25 mouse cellular contexts compared by ENCODE assay signal in genomic region chr12:116481921-116482320, GRCm38 (mm10). TPM values are rescaled to one million over a fixed set of nuclear protein-coding genes. Genes with fewer than 3 reads are reported as not detected.
A peak's percentile ranks its signal among the peaks of the same experiment; 100 is the strongest.
DNase-seq lines count a peak whose midpoint lies in the region.
"Had no signal": no experiment of that assay in that cellular context is flagged by ENCODE, and none has a peak within 500 bp of the region (broad histone marks: within the 10 kb centered on the region; RNA-seq: fewer than 3 reads in every experiment).

No protein-coding gene starts in this region.

- DNase-seq in cerebellum, postnatal 10 days: peak; percentile 65 to 66
- DNase-seq in cerebellum, adult 8-10 months: no peak
- peak; percentile 13 for DNase-seq in heart, embryonic 10.5 days (ENCODE audit: low spot score)
- DNase-seq in heart, postnatal 14 days: no peak
- DNase-seq in retina, postnatal 1 day: peak; percentile 48
- DNase-seq in retina, embryonic 14.5 days (ENCODE audit: low spot score): no peak
- DNase-seq: adrenal gland, postnatal 10 days; adrenal gland, postnatal 36 days; B cell, adult 2 months; cerebellum, adult 11-12 months; forebrain, postnatal 0 days; gastrocnemius, adult 2 months; gastrocnemius, postnatal 14 days; heart, adult 18-20 months; heart, postnatal 36 days; kidney, adult 2 months had no signal

- no peak overlapping the region for H3K4me3 ChIP-seq in heart, embryonic 10.5 days
- H3K4me3 ChIP-seq: embryonic facial prominence, embryonic 12.5 days; embryonic facial prominence, embryonic 15.5 days; gastrocnemius, adult 2 months; hindbrain, embryonic 10.5 days; hindbrain, embryonic 13.5 days had no signal

- no peaks in the 10 kb centered on the region for H3K9me3 ChIP-seq in heart, embryonic 10.5 days
- H3K9me3 ChIP-seq: embryonic facial prominence, embryonic 12.5 days; embryonic facial prominence, embryonic 15.5 days; hindbrain, embryonic 10.5 days; hindbrain, embryonic 13.5 days had no signal

- no peaks in the 10 kb centered on the region for H3K36me3 ChIP-seq in heart, embryonic 10.5 days
- H3K36me3 ChIP-seq: embryonic facial prominence, embryonic 12.5 days; embryonic facial prominence, embryonic 15.5 days; G1E; hindbrain, embryonic 10.5 days; hindbrain, embryonic 13.5 days had no signal

- 69% methylated on average over 1 of the region's 1 CpGs for WGBS in heart, embryonic 10.5 days

- intact Hi-C loops in heart, postnatal 14 days (cut with DNase I): no loop called here

- no peak overlapping the region for H3K27ac ChIP-seq in heart, embryonic 10.5 days
- H3K27ac ChIP-seq: embryonic facial prominence, embryonic 12.5 days; embryonic facial prominence, embryonic 15.5 days; gastrocnemius, adult 2 months; hindbrain, embryonic 10.5 days; hindbrain, embryonic 13.5 days had no signal

- H3K4me1 ChIP-seq in heart, embryonic 10.5 days: peaks cover 13% of the 10 kb centered on the region

- H3K27me3 ChIP-seq in heart, embryonic 10.5 days (ENCODE audit: insufficient read depth, poor library complexity, severe bottlenecking): peaks cover 24% of the 10 kb centered on the region
- H3K27me3 ChIP-seq: hindbrain, embryonic 13.5 days had no signal

RNA-seq across cellular contexts. Expression of gene Ptprn2, which starts 3.6 kb away (rescaled TPM):
- polyA plus RNA-seq in heart, embryonic 10.5 days (2016; fragmentation: Nextera tagmentation; extraction: Ambion mirVana): 0.16 TPM in 1 of 2 replicates, not detected in the other
- total RNA-seq in heart, postnatal 14 days (2021): under 1 TPM; 0.12 to 0.19 TPM
- total RNA-seq: CH12.LX; common myeloid progenitor, adult 5-6 weeks; gastrocnemius, adult 2 months; gastrocnemius, postnatal 14 days had no signal
- polyA plus RNA-seq: G1E; heart, postnatal 0 days; Patski had no signal

Comparison
In these comparisons a context has a peak if more than half of its experiments do, and no peak if none do; other contexts are left out.
1. DNase-seq: peak in cerebellum, postnatal 10 days (2 of 2), heart, embryonic 10.5 days (single experiment) and retina, postnatal 1 day (single experiment); none in cerebellum, adult 8-10 months (single experiment), heart, postnatal 14 days (0 of 2) and retina, embryonic 14.5 days (single experiment).